Mouse (Mus musculus) small intestine, adult 2 months (tissue): ENCODE results near the gene Rbm44.

Experiments used
- CTCF ChIP-seq: fragments of 200-500 bp; IDR thresholded peaks from 2 replicates; pipeline ENCODE4 v1.5.1; 2012; ENCODE audit warnings: low read depth, mild to moderate bottlenecking, control low read depth, inconsistent platforms, low read length, moderate library complexity, mixed read lengths; ENCODE audit not compliant: insufficient replicate concordance, insufficient read length; ENCODE audit errors: extremely low read depth
- POLR2A ChIP-seq: fragments of 200-500 bp; IDR thresholded peaks from 2 replicates; pipeline ENCODE4 v1.6.1; 2012; ENCODE audit warnings: low read depth, mild to moderate bottlenecking, control low read depth, inconsistent platforms, low read length, moderate library complexity

- no peak for TF ChIP-seq CTCF
- no peak for TF ChIP-seq POLR2A
Observed at GRCm38 (mm10) chr1:91215264-91215663, 70.4 kb downstream of the Rbm44 start.
